Mouse (Mus musculus) cortical plate, adult 2 months (tissue): ENCODE results near the gene Wipf1.

ENCODE experiments used
- CTCF ChIP-seq: fragments of 200-500 bp; IDR thresholded peaks from 2 replicates; pipeline ENCODE4 v1.5.1; 2011; ENCODE audit warnings: mild to moderate bottlenecking, control low read depth, low read length; ENCODE audit not compliant: insufficient read depth; ENCODE audit errors: extremely low read depth
- POLR2A ChIP-seq: fragments of 200-500 bp; IDR thresholded peaks from 2 replicates; pipeline ENCODE4 v1.6.1; 2011; ENCODE audit warnings: mild to moderate bottlenecking, low read length, control low read depth; ENCODE audit not compliant: insufficient read depth; ENCODE audit errors: extremely low read depth

DNA sequence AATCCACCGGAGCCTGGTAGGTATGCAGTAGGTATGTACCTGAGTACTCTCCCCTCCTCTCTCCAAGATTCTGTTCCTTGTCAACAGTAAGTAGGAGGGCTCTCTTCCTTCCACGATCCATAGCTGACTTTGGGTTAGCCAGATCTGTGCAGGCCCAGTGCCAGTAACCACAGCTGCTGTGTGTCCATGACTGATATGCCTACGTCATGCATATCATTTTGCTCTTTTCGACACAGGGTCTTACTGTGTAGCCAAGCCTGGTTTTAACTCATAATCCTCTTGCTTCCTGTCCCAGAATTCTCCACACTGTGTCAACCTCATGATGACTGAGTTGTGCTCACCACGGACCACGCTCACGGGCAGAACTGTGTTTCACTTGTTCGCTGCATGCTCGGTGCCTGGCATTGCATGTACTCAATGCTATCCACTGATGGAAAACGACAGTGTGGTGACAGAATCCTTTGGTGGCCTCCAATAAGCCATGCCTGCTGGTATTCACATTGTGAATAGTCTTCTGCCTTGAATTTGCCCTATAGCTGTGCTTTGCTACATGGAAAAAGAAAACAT, 26.6 kb downstream of the Wipf1 start:
- TF ChIP-seq CTCF (no peak), POLR2A (no peak)
